Mouse (Mus musculus): ENCODE results near the gene Rpl21.
"Not testable (repeated sequence)": the region's sequence is repeated elsewhere in the genome, so short reads cannot be mapped to it uniquely, and the experiment has no call there.

Rpl21 gene

DNA sequence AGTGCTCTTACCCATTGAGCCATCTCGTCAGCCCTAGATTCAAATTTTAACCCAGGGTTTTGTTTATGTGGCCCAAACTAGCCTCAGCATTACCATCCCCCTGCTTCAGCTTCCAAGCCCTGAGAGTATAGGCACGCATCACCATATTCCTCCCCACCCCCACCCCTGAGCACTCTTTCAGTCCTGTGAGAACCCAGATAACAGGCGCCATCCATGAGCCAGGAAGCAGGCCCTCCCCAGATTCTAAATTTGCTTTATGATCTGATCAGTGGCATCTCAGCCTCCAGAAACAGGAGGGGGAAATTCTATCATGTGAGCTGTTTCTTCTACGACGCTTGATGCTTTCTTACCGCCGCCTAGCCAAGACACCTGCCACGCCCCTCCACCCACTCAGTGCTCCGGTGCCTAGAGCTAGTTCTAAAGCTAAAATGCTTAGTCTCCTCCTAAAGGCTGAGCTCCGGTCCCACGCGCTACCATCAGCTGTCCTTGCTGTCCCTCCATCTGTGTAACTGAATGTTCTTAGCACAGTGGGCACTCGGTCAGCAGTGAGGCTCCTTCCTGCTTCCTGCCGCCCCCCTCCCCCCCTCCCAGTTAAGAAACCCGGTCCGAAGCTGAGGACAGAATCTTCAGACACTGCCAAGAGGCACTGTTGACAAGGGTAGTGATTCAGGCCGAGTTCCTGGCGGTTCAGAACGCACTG lies 34.7 kb downstream of the Rpl21 start:
- in situ Hi-C loops (cut with MboI, MseI), result no loop called here

GRCm38 (mm10) chr5:146867946-146868314 lies 35.2 kb downstream of the Rpl21 start:
- in situ Hi-C loops (cut with MboI, MseI), result no loop called here

DNA sequence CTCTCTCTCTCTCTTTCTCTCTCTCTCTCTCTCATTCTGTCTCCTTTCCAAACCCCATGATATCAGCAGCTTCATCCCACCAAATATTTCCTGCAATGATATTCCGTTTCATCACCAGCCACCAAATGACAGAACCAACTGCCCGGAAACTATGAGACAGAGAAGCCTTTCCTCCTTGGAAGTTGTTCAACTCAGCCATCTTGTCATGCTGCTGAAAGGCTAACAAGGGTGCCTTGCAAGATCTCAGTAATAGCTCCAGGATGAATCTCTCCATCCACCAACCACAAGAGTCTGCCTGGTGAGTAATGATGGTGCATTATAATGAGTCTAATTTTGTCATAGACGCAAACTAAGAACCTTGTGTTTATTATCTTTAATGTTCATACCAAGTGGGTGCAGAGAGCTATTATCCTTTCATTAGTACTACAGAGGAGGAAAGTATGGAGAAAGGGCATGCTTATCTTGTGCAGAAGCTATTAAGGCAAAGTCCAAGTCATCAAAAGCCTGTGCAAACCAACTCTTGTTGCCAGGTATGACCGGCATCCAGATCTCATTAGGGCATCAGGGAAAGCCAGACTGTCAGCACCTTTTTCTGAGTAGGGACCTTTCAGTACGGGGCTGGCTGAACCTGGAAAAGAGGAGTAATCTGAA lies 40.4 kb downstream of the Rpl21 start:
- in situ Hi-C loops (cut with MboI, MseI), result no loop called here

DNA sequence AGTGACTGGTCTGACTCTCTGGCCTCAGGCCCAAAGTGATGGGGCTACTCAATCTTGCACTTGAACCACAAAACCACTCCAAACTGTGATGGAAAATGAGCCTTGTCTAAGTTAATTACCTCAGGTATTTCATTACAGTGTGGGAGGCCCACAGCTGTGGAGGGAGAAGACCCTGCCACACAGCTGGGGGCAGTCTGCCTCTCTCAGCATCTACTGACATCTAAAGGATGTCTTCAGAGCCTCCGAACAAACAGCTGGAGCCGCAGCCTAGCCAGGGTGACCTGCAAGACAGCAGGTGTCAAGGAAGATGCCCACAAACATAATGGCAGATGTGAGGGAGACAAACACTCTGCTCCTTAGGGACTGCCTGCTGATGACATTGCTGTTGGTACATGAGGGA lies 43.3 kb downstream of the Rpl21 start:
- in situ Hi-C loops (cut with MboI, MseI), result no loop called here

- in situ Hi-C loops (cut with MboI, MseI), result not testable (repeated sequence)
Measured at GRCm38 (mm10) chr5:146877882-146878281, 45.2 kb downstream of the Rpl21 start.

DNA sequence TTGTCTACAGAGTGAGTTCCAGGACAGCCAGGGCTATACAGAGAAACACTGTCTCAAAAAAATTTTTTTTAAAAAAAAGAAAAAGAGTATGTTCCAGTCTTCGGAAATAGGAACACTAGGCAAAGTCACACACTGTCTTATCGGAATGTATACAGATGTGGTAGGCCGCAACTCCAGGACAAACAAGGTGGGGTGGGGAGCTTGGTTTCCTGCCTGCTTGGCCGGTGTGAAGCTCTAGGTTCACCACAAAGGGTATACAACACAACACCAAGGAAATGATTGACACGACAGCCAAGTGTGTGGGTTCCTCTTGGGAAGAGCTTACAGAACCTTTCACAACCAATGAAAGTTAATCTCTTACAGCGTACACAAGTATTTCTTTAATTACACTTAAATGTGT lies 49.6 kb downstream of the Rpl21 start:
- in situ Hi-C loops (cut with MboI, MseI), result loop anchor here (10.0 kb wide), 1 partner anchor 77 kb away; no protein-coding TSS in a partner anchor

GRCm38 (mm10) chr5:146883053-146883452 lies 50.4 kb downstream of the Rpl21 start:
- in situ Hi-C loops (cut with MboI, MseI), result loop anchor here (10.0 kb wide), 1 partner anchor 78 kb away; no protein-coding TSS in a partner anchor

GRCm38 (mm10) chr5:146883486-146884272 lies 51.0 kb downstream of the Rpl21 start:
- in situ Hi-C loops (cut with MboI, MseI), result loop anchor here (10.0 kb wide), 1 partner anchor 79 kb away; no protein-coding TSS in a partner anchor

Measured in T-helper 2 cell (primary cell).